Mouse (Mus musculus): ENCODE measurements at regions not wholly inside any gene's neighbourhood (a gene's known extent, or its start where the extent isn't known, plus 50 kb on each side); places are given as distances from the start of the nearest gene placed in this dataset.
A peak's percentile ranks its signal among the peaks of the same experiment; 100 is the strongest.

- DNase-seq: no peak
Observed at GRCm38 (mm10) chr4:68179551-68179950, 774.6 kb downstream of the Brinp1 start.

DNA sequence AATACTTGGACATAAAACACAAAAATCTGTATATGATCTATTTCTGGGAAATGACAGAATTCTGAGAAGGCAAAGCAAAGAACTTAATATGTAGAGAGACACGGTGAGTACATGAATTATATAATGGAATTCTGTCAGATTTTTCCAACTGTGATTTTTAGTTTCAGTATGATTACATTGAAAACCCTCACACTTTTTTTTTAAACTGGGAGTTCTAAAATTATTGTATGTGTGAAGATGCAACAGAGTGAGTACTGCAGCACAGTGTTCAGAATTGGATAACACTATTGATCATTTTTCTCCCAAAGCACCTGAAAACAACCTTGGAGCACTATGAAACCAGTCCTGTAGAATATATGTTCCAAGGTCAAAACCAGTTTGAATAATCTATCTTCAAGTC lies 797.7 kb downstream of the Brinp1 start:
- DNase-seq: no peak

- no peak for DNase-seq
Observed at GRCm38 (mm10) chr4:68148483-68149069, 805.6 kb downstream of the Brinp1 start.

DNA sequence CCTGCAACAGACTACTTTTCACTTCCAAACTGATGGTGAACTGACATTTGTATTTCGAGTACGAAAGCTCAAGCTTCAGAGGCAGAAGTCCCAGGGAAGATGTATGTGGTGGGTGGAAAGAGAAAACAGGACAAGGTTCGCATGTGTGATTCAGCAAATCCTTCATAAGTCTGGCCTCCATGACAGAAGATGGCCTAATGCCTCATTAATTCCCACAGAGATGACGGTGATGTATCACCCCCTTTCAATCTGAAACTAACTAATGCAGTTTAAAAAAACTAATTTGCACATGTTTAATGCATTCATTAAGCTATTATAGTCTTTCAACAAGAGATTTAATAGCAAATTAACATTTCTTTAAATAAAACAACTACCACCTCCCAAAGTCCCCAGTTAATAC lies 826.1 kb downstream of the Brinp1 start:
- DNase-seq: no peak

GRCm38 (mm10) chr4:68114502-68114901 lies 839.7 kb downstream of the Brinp1 start:
- DNase-seq: no peak

DNA sequence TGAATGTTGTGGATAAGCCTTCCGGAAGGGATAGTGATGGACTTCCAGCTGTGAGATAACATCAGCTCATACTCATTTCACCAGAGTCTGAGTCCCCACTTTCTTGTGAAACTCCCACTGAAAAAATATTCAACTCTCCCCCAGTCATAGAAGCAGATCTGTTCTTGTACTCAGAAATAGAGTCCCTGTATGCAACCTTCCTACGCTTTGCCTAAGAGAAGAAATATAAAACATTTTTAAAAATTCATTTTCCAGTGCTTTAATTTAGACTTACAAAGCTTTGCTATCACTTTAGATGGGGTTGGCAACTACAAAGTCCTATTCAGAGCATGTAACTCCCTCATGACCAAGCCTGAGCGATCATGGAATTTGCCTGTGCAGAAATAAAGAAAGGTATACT lies 868.9 kb downstream of the Brinp1 start:
- DNase-seq: no peak

GRCm38 (mm10) chr4:68056813-68057578 lies 897.2 kb downstream of the Brinp1 start:
- no peak for DNase-seq

DNA sequence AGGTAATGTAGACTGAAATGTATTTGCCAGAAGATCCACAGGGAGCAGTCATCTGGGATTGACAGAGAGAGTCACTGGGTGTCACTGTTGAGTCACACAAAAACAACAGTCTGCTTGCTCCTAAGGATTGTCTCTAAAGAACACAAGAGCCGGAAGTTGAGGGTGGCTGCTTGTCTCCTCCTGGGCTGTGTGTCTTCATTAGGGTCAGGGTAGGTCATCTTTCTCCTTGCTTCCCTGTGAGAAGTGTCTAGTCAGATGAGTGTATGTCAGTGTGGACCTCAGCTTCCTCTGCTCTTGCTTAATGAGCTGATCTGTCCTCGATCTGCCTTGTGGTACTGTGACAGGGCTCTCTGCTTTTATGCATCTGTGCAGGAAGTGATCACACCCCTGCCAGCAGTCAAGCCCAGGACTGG lies 931.3 kb downstream of the Brinp1 start:
- peak; percentile 4 for DNase-seq

DNA sequence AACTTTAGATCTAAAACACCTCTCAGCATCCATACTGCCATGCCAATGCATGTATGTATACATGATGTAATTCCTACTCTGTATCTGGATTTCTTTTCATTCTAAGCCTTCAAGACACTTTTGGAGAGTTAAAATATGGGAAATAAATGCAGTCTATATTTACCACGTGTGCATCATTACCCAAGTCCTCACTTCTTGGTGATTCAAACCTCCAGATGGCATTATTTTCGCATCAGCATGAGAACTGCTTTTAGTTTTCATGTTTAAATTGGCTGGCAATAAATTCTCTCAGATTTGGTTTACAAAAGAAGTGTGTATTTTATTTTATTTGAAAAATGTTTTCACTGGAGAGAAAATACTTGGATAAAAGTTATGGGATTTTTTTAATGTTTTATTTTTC lies 942.8 kb downstream of the Brinp1 start:
- DNase-seq: no peak

DNA sequence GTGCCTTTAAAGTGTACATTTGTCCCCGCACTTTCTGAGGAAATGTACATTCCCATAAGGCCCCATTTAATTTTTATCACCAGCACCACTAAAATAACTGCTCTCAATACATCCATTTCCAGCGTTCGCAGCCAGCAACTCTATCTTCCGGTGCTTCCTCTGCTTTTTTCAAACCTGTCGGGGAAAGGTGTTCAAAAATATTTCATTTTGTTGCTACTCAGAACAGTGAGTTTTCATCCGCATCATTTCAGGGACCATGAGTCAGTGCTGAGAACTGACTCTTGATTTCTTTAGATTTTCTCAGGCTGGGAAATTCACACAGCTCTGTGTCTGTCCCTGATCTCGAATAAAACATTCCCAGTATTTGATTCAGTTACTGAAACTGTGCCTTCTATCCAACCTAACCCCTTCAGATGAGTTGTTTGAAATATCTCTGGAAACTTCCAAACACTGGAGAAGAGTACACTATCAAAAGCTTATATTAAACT lies 959.4 kb downstream of the Brinp1 start:
- no peak for DNase-seq

DNA sequence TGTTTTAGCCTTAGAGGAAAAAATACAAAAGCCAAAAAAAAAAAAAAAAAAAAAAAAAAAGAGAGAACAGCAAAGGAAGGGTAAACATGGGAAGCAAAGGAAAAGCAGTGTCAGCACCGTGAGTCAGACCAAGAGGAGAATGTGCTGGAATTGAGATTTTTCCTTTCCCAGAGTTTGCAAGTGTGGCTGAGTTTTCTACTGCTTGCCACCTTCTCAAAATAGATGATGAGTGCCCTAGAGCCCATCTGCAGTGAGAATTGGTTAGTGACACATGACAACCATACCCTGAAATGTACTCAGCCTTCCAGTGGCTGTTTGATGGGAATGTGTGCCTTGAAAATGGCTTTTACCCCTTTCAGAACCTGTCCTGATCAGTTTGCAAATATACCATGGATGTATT lies 990.7 kb downstream of the Brinp1 start:
- DNase-seq: no peak

DNA sequence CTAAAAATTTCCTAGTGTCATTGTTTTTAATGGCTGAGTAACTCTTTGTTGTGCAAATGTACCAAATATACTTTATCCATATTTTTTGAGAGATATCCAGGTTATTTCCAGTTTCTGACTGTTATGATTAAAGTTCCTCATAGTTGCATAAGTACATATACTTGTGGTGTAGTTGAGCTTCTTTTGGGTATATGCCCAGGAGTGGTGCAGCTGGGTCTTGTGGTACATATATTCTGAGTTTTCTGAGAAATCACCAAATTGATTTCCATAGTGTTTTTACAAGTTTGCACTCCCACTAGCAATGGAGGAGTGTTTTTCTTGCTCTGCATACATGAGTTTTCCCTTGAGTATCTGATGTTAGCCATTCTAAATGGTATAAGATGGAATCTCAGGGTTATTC lies 1006.2 kb downstream of the Brinp1 start:
- no peak for DNase-seq

DNA sequence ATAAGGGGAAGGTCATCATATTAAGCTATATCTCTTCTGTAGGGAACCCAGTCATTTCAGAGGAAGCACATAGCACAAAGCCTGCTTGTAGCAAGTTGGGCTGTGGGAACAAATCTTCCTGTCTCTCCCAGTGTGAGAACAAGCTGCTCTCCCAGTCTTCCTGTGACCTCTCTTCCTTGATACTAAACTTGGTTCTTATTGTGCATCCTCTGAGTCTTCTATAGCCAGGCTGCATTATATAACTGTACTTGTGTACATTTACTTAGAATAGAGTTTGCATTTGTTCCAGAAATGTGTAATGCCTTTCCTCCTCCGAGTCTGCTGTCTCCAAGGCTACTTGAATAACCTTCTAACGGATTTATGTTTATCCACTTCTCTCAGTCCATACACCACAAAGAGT lies 1021.7 kb downstream of the Brinp1 start:
- no peak for DNase-seq

DNA sequence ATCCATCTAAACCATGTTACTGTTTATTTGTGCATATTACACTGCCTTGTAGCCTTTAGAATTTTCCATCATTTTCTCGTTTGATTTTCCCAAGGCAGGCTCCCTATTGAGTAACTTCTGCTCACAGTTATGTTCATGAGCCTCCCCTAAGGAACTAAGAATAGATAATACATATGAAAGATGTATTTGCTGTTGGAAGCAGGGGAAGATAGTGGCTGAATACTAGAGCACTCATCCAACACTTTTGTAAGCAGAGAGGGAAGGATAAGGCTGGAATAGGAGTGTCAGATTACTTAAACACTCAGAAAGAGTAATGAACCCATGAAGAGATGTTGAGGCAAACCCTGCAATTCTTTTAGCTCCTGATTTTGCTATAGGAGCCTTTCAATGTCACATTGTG lies 1055.1 kb downstream of the Brinp1 start:
- no peak for DNase-seq

DNA sequence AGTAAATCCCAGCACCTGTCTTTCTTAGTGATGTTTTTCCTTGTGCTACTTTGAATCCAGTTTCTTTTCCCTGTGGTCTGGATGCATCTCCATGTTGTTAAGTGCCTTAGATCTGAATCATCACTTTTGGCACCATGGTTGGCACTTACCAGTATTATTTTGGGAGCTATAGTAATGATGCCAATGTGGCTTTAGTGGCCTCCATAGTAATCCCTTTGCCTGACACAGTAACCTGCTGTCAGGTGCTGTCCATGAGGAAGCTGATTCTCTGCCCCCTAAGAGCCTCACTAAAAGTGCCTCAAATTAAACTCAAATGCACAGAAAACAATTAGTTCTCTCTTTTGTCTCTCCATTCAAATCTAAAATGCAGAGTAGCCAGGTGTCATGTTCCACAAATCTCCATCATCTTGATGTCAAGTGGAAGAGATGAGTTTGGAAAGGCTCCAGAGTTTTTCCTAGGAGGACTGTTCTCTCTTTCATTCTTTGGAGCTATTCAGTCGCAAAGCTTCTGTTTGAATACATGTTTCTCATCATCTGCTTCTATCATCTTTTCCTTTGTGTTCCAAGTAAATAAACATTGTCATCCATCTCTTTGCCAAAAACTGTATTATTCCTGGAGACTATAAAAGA lies 1062.1 kb downstream of the Brinp1 start:
- DNase-seq: no peak

DNA sequence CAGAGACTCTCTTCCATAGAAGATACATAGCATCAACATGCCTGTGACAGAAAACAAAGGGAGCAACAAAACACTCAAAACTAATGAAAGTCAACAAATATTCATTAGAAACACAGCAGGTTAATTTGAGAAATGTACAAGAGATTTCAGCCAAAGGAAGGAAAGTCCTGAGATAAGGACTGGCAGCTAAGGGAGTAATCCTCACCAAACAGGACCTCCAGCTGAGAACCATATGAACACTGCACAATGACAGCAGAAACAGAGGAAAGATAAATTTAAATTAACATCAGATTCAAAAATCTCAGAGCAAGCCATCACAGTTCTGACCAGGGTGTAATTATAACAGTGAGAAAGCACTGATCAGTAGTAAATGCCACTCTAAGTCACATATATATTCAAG lies 1060.6 kb downstream of the Tlr4 start:
- DNase-seq: no peak

DNA sequence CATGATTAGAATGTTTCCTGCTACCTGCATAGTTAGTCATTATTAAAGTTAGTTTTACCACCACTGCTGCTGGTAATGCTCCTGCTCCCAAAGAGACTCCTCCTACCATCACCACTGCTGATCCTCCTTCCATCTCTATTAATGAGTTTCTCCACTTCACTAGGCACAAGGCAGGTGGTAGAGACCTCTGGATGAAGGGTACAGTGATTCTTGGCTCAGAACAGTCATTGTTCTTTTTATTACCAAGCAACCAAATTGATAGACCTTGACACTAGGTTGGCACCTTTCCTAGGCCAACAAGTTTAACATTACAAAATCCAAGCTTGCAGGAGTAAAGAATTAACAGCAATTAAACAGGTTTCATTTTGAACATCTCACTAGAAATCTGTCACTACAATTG lies 1057.8 kb downstream of the Tlr4 start:
- DNase-seq: no peak

- DNase-seq: no peak
Observed at GRCm38 (mm10) chr4:67862218-67862617, 1034.8 kb downstream of the Tlr4 start.

DNA sequence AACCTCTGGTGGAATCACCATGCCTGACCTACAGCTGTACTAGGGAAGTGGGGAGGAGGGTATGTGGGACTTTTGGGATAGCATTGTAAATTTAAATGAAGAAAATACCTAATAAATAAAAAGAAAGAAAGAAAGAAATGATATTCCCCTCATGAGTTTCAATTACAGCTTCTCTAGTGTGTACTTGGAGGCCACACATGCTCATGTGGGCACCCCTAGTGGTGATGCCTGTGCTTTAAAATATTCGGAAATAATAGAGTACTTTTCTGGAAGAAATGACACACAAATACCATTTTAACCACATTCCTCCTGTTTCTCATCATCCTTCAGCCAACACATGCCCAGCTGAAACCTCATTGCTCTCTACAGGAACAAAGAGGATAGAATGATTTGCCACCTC lies 1034.4 kb downstream of the Tlr4 start:
- DNase-seq: no peak

DNA sequence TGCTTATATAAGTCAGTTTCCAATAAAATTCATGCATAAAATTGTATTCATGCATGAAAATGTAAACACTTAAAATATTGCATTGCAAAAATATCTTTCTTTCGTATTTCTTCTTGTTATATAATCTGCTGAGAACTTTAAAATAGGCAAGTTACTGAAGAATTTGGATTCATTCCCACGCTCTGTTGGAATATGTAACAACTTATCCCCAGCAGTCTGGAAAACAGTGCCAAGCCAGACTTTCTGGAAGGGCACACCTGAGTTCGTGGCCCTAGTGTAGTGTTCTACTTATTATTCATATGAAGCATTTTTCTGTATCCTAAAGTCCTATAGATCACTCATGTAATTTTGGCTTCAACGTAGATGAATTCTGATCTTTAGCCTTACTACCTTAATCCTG lies 1025.6 kb downstream of the Tlr4 start:
- DNase-seq: no peak

DNA sequence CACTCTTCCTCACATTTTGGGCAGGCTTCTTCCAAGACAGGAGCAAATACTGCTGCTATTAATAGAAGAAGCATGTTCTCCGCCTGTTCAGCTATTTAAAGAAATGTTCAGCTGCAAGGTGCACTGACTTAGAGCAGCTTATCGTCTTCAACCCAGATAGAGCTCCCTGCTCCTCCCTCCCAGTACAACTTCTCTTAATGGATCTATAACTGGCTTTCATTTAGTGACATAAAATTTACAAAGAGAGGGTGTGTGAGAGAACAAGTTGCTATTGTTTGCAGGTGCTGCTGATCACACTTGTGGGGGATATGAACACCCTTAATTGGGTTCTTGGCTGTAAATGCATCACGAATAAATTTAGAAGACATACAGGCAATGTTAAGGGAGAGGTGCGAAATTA lies 1006.0 kb downstream of the Tlr4 start:
- DNase-seq: no peak

- no peak for DNase-seq
Observed at GRCm38 (mm10) chr4:67825484-67825883, 998.1 kb downstream of the Tlr4 start.

GRCm38 (mm10) chr4:67796050-67796449 lies 968.7 kb downstream of the Tlr4 start:
- DNase-seq: no peak

Measured in adrenal gland, postnatal 14 days (tissue).